Mouse (Mus musculus) forebrain, embryonic 11.5 days (tissue): ENCODE data around the gene Nr1h2. TPM values are rescaled to one million over a fixed set of nuclear protein-coding genes. Genes with fewer than 3 reads are reported as not detected.
A peak's percentile ranks its signal among the peaks of the same experiment; 100 is the strongest.

ENCODE experiments used
- ATAC-seq: fragments of 200-750 bp; cut with Nextera tagmentation; replicated peaks from 2 replicates; pipeline ENCODE4 v1.8.0; 2017; ENCODE audit warnings: moderate TSS enrichment; ENCODE audit not compliant: low FRiP score
- DNase-seq: peaks from one replicate; pipeline ENCODE4 v3.0.0-alpha.2; 2017; ENCODE audit warnings: low spot score
- H3K27ac ChIP-seq: fragments of 300-500 bp; sonication (generic); 2 replicates; pipeline ENCODE4 v1.5.1; 2014; ENCODE audit warnings: low read depth, low read length
- H3K27me3 ChIP-seq: fragments of 300-500 bp; sonication (generic); 2 replicates; pipeline ENCODE4 v1.6.1; 2014; ENCODE audit warnings: mild to moderate bottlenecking, low read length, mixed read lengths; ENCODE audit not compliant: control insufficient read depth, insufficient read depth
- H3K36me3 ChIP-seq: fragments of 300-500 bp; sonication (generic); 2 replicates; pipeline ENCODE4 v1.6.1; 2014; ENCODE audit warnings: mild to moderate bottlenecking, low read length, moderate library complexity, mixed read lengths; ENCODE audit not compliant: control insufficient read depth, insufficient read depth
- H3K4me1 ChIP-seq: fragments of 300-500 bp; sonication (generic); replicated peaks from 2 replicates; pipeline ENCODE4 v1.6.1; 2014; ENCODE audit warnings: low read length, mixed read lengths; ENCODE audit not compliant: control insufficient read depth, insufficient read depth
- H3K4me2 ChIP-seq: fragments of 300-500 bp; sonication (generic); 2 replicates; pipeline ENCODE4 v1.6.1; 2014; ENCODE audit warnings: low read depth, mild to moderate bottlenecking, low read length, moderate library complexity, mixed read lengths; ENCODE audit not compliant: severe bottlenecking
- H3K4me3 ChIP-seq: fragments of 300-500 bp; sonication (generic); 2 replicates; pipeline ENCODE4 v1.5.1; 2014; ENCODE audit warnings: low read depth, low read length
- H3K9ac ChIP-seq: fragments of 300-500 bp; sonication (generic); 2 replicates; pipeline ENCODE4 v1.6.1; 2014; ENCODE audit warnings: low read length
- H3K9me3 ChIP-seq: fragments of 300-500 bp; sonication (generic); 2 replicates; pipeline ENCODE4 v1.6.1; 2016; ENCODE audit warnings: low read length, mixed read lengths; ENCODE audit not compliant: control insufficient read depth
- WGBS: fragments of 180-500 bp; shearing (Covaris S2); extraction: QIAGEN DNeasy Blood & Tissue Kit; methylation state at CpG from one replicate; pipeline ENCODE4 v1.1.7; 2014; 5-methylcytosine and 5-hydroxymethylcytosine counted together
- polyA plus RNA-seq: library from polyadenylated mRNA; unstranded; fragments of >200 nt; fragmentation: Nextera tagmentation; extraction: Ambion mirVana; gene quantifications from 2 replicates; pipeline ENCODE4 v1.2.1, GENCODE M21; 2014

Nr1h2 gene
- polyA plus RNA-seq, 1 experiment from 2014 or later, result 72.3 TPM

GRCm38 (mm10) chr7:44525126-44525832 is 28.5 kb downstream of the Nr1h2 start:
- Histone ChIP-seq H3K27me3 (peaks cover 7% of the 10 kb centered on the region; the same call in 1 of the 2 replicates), H3K36me3 (no peaks in the 10 kb centered on the region), H3K4me3 (no peak overlapping the region), H3K27ac (no peak overlapping the region), H3K9me3 (no peaks in the 10 kb centered on the region), H3K4me2 (0 out of 2 replicates have a peak overlapping the region, but pooled peaks have one; percentile 21), H3K9ac (peak overlapping the region; percentile 32; the same call in 1 of the 2 replicates), H3K4me1 (0 out of 2 replicates have a peak, but pooled peaks cover 8% of the 10 kb centered on the region)
- ATAC-seq (no peak), DNase-seq (no peak)
- WGBS, result 15% methylated on average over 22 of the region's 22 CpGs

- peak within 1 kb of the TSS; percentile 32; the same call in 1 of the 2 replicates for H3K9ac ChIP-seq
- H3K36me3 ChIP-seq, result no peaks in the 10 kb centered on the region
- H3K27ac ChIP-seq, result no peak within 1 kb of the TSS
- DNase-seq, result no peak
- no peak for ATAC-seq
- peaks cover 7% of the 10 kb centered on the region; the same call in 1 of the 2 replicates for H3K27me3 ChIP-seq
- 0 out of 2 replicates have a peak, but pooled peaks cover 8% of the 10 kb centered on the region for H3K4me1 ChIP-seq
- H3K4me2 ChIP-seq, result 0 out of 2 replicates have a peak within 1 kb of the TSS, but pooled peaks have one; percentile 21
- no peak within 1 kb of the TSS for H3K4me3 ChIP-seq
- 38% methylated on average over 12 of the region's 12 CpGs for WGBS
- no peaks in the 10 kb centered on the region for H3K9me3 ChIP-seq
Measured at GRCm38 (mm10) chr7:44524502-44524901, 29.2 kb downstream of the Nr1h2 start, which contains the start of gene Mybpc2. Mybpc2 (minus strand) TSS chr7:44524656.

GRCm38 (mm10) chr7:44523056-44523455 is 30.7 kb downstream of the Nr1h2 start:
- H3K9ac ChIP-seq, result no peak overlapping the region
- DNase-seq (no peak), ATAC-seq (no peak)
- no peaks in the 10 kb centered on the region for H3K9me3 ChIP-seq
- H3K4me3 ChIP-seq, result no peak overlapping the region
- 77% methylated on average over 2 of the region's 2 CpGs for WGBS
- H3K4me1 ChIP-seq, result 0 out of 2 replicates have a peak, but pooled peaks cover 7% of the 10 kb centered on the region
- no peaks in the 10 kb centered on the region for H3K36me3 ChIP-seq
- H3K27ac ChIP-seq, result no peak overlapping the region
- H3K4me2 ChIP-seq, result no peak overlapping the region
- peaks cover 7% of the 10 kb centered on the region; the same call in 1 of the 2 replicates for H3K27me3 ChIP-seq

DNA sequence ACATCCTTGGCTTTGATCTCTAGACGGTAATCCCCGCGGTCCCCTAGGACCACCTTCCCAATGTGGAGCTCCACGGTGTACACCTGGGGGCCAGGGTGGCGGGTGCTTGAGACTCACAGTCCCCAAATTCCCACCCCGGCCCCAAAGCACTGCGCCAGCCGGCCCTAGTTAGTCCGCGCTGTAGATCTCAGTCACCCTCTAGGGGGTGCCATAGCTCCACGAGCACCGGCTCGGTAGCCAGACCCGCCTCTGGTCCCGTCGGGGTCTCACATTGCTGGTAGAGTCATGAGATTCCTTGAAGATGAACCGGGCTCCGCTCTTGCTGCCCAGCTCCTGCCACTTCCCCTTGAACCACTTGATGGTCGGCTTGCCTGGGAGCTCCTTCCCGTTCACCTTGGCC is 32.0 kb downstream of the Nr1h2 start:
- Histone ChIP-seq H3K27me3 (peaks cover 7% of the 10 kb centered on the region; the same call in 1 of the 2 replicates), H3K4me3 (no peak overlapping the region), H3K36me3 (no peaks in the 10 kb centered on the region), H3K4me1 (0 out of 2 replicates have a peak, but pooled peaks cover 4% of the 10 kb centered on the region), H3K27ac (no peak overlapping the region), H3K9ac (no peak overlapping the region), H3K9me3 (no peaks in the 10 kb centered on the region), H3K4me2 (peak overlapping the region; percentile 24; the same call in 1 of the 2 replicates)
- WGBS, result 2% methylated on average over 20 of the region's 20 CpGs
- ATAC-seq (peak; percentile 58; the same call in 1 of the 2 replicates), DNase-seq (peak; percentile 83)

GRCm38 (mm10) chr7:44520990-44521389 is 32.8 kb downstream of the Nr1h2 start:
- Histone ChIP-seq H3K27ac (no peak overlapping the region), H3K27me3 (peaks cover 7% of the 10 kb centered on the region; the same call in 1 of the 2 replicates), H3K4me3 (no peak overlapping the region), H3K9ac (no peak overlapping the region), H3K36me3 (no peaks in the 10 kb centered on the region), H3K9me3 (no peaks in the 10 kb centered on the region), H3K4me1 (0 out of 2 replicates have a peak, but pooled peaks cover 4% of the 10 kb centered on the region), H3K4me2 (no peak overlapping the region)
- DNase-seq (no peak), ATAC-seq (no peak)
- WGBS, result 76% methylated on average over 3 of the region's 3 CpGs

GRCm38 (mm10) chr7:44519240-44519913 is 34.4 kb downstream of the Nr1h2 start:
- 72% methylated on average over 9 of the region's 9 CpGs for WGBS
- Histone ChIP-seq H3K4me3 (no peak overlapping the region), H3K9ac (no peak overlapping the region), H3K27me3 (peaks cover 3% of the 10 kb centered on the region; the same call in 1 of the 2 replicates), H3K4me1 (0 out of 2 replicates have a peak, but pooled peaks cover 3% of the 10 kb centered on the region), H3K4me2 (no peak overlapping the region), H3K9me3 (no peaks in the 10 kb centered on the region), H3K27ac (no peak overlapping the region), H3K36me3 (no peaks in the 10 kb centered on the region)
- ATAC-seq, result no peak
- DNase-seq, result no peak

- Histone ChIP-seq H3K36me3 (no peaks in the 10 kb centered on the region), H3K4me2 (no peak overlapping the region), H3K4me3 (no peak overlapping the region), H3K4me1 (no peaks in the 10 kb centered on the region), H3K9me3 (no peaks in the 10 kb centered on the region; the same call in 1 of the 2 replicates), H3K27me3 (no peaks in the 10 kb centered on the region), H3K27ac (no peak overlapping the region), H3K9ac (no peak overlapping the region)
- no peak for ATAC-seq
- DNase-seq, result no peak
Measured at GRCm38 (mm10) chr7:44507491-44507890, 46.3 kb downstream of the Nr1h2 start.

DNA sequence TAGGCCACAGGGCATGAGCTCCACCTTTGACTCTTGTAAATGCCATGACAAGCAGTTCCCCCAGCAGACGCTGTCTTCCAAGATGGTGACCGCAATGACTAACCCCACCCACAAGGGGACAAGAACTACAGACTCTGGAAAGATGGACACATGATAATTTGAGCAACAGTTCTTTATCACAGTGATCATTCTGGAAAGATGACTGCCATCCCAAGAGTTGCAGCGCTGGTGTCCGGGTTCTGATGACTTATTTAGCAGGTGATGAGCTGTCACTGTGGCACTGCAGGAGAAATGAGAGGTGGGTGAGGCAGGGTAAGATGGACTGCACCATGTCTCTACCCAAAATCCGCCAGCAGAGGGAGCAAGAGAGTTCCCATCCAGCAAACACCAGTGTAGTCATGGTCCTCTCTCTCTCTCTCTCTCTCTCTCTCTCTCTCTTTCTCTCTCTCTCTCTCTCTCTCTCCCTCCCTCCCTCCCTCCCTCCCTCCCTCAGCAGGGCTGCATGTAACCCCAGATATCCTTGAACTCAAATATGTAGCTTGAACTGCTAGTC is 52.1 kb downstream of the Nr1h2 start:
- Histone ChIP-seq H3K4me2 (no peak overlapping the region), H3K4me1 (peaks cover 2% of the 10 kb centered on the region), H3K9me3 (no peaks in the 10 kb centered on the region), H3K36me3 (no peaks in the 10 kb centered on the region), H3K27ac (no peak overlapping the region), H3K4me3 (no peak overlapping the region), H3K9ac (no peak overlapping the region), H3K27me3 (no peaks in the 10 kb centered on the region)
- WGBS, result 37% methylated on average over 5 of the region's 5 CpGs
- ATAC-seq, result peak; percentile 55; the same call in 1 of the 2 replicates
- DNase-seq, result peak; percentile 86
